Mouse (Mus musculus): ENCODE data around the gene Gm14406. TPM values are rescaled to one million over a fixed set of nuclear protein-coding genes. Genes with fewer than 3 reads are reported as not detected.
"Not testable (repeated sequence)": the region's sequence is repeated elsewhere in the genome, so short reads cannot be mapped to it uniquely, and the experiment has no call there.

Gene Gm14406
- polyA plus RNA-seq (2015; fragmentation: Nextera tagmentation; extraction: Ambion mirVana): not detected in 2 replicates

DNA sequence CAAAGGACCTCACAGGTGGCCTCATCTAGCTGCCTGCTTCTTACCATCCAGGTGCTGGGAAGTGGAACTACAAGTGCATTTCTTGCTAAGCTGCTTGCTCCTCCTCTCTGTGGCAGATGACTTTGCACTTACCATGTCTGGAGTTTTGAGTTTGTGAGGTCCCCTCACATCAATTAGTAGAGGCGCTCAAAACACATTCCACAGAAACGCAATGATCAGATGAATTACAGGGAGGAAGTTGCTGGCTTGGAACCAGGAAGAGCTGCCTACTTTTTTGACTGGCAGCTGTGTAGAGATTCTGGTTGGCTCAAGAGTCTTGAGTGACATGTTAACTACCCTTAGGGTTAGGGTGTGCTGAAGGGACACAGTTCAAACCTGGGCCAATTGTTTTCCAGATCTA is at the start of gene Gm14406:
Gene Gm14406 (minus strand): TSS at position 213 of the 400 bp plus-strand sequence.
- not testable (repeated sequence) for DNase-seq (ENCODE audit: low spot score)

DNA sequence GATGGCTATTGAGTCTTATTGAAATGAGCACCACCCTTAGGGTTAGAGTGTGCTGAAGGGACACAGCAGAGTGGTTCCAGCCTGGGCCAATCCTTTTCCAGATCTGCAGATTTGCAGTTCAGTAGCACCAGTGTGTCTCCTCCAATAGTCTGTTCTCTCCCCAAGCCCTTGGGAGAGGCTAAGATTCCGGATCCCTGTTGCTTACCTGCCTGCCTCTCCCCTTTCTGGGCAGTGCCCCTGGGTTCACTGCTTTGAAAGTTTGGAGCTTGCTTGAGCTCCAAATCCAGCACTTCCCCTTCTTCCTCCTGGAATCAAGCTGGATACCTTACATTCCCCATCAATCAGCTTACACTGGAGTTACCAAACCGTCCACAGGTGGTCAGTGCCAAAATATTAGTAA is 2.9 kb downstream of the Gm14406 start:
- DNase-seq (ENCODE audit: low spot score): not testable (repeated sequence)

DNA sequence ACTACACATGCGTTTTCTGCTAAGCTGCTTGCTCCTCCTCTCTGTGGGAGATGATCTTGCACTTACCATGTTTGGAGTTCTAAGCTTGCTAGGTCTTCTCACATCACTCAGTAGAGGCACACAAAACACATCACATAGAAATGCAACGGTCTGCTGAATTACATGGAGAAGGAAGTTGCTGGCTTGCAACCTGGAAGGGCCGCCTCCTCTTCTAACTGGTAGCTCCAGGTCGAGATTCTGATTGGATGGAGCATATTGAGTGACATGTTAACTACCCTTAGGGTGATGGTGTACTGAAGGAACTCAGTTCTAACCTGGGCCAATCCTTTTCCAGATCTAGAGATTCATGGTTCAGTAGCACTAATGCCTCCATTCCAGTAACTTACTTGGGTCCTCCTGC is 18.6 kb downstream of the Gm14406 start:
- DNase-seq (ENCODE audit: low spot score): not testable (repeated sequence)

DNA sequence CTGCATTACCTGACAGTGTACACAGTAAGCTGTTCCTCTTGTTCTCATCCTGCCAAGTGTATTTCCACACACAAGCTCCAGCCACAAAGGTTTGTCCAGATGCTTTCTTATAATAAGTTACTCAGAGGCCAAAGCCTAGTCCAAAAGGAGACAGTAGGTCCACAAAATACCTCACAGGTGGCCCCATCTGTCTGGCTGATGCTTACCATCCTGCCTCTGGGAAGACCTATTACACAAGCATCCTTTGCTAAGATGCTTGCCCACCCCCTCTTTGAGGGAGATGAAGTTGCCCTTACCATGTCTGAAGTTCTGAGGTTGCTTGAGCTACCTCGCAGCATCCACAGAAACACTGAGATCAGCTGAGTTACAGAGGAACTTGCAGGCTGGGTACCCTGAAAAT is 22.7 kb downstream of the Gm14406 start:
- DNase-seq (ENCODE audit: low spot score): not testable (repeated sequence)

DNA sequence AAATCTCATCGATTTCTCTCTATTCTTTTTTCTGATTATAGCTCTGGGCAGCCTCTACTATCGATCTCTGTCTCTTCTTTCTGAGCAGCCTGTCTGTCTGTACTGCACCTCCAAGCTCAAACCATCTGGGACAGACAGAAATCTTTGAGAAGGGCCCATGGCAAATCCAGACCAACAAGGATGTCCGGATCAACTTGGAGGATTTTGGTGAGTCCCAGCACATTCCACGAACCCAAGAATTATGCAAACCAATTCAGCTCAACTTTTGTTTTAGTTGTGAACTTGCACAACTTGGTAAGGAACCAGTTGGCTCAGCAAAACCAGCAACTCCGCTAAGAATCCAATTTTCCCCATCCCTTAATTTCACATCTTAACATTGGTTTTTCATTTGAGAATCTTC is 40.3 kb downstream of the Gm14406 start:
- DNase-seq (ENCODE audit: low spot score): not testable (repeated sequence)

DNA sequence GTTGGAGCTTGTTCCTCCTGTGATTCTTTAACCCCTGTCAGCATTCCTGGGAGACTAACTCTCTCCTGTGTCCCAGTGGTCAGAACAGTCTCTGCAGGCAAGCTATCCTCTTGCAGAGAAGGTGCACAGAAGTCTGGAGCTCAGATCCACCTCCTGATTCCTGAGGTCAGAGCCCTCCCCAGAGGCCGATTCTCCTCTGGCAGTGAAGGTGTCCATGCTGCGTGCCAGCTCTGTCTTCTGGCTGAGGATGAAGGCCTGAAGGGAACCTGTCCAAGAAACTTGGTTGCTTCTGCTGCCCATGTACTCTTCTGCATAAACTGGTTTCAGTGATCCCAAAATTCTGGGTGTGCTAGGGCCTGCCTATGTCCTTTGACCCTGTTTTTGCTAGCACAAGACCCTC is 40.9 kb downstream of the Gm14406 start:
- DNase-seq (ENCODE audit: low spot score): not testable (repeated sequence)

DNA sequence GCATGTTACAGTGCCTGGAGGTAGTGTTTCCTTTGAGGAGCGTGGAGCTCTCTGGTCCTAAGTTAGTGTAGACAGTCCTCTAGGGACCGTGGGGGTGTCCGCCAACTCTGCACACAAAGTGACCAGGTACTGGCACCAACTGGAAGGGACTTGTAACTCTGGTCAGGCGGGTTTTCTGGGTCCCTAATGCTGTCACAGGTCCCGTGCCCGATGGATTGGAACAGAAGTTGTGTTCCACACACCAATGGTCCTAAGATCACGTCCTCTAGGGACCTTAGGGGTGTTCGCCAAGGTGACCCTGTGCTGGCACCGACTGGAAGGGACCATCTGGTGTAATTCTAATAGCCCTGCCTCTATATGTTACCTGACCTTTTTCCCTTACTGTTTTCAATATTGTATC is 42.1 kb downstream of the Gm14406 start:
- no peak for DNase-seq (ENCODE audit: low spot score)

DNA sequence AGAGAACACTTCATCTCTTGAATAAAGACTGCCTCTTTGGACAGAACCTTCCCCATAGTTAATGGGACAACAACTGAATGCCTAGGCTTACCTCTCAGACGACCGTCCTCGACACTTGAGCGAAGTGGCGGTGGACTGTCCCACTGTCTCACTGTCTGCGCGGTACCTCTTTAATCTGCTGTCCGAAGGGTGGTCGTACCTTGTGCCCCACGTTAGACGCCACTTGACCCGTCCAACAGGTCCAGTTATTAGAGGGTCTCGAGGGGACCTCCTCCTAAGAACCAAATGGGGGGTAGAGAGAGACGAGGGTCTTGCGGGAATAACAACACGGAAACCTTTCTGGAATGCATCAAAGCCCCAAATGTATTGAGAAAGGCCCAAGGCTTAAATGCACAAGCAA is 53.8 kb downstream of the Gm14406 start:
- DNase-seq (ENCODE audit: low spot score): not testable (repeated sequence)

DNA sequence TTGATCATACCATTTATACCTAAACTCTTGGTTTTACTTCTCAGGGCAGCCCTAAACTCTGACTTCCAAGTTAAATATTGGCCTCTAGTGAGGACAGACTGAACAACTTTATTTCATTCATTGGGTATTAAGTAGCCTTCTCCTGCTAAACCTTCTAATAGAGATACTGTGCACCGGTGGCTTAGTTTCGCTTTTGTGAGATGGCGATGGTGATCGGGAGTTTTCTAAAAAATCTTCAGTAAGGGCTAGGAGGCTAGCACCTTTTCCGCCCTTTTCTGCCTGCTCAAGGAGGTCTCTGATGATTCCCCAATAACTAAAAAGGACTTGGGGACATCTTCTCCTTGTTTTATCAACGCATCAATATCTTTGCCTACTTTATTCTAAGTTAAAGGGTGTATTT is 54.3 kb downstream of the Gm14406 start:
- DNase-seq (ENCODE audit: low spot score): not testable (repeated sequence)

DNA sequence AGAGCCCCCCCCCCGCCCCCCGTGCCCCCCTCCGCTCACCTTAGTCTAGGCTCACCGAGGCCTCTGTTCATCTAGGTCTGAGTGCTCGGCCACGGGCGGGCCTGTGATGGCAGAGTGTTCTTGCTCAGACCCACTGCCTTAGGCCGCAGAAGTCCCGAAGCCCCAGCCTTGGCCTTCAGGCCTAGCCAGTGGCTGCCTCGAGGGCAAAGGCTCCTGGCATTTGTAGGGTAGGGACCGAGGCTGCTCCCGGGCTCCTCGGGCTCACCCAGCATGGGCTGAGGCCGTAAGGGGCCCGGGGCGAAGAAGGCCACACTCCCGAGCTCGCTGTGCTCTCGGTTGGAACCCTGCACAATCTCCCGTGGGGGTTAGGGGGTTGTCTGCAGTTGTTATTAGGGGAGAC is 54.9 kb downstream of the Gm14406 start:
- no peak for DNase-seq (ENCODE audit: low spot score)

DNA sequence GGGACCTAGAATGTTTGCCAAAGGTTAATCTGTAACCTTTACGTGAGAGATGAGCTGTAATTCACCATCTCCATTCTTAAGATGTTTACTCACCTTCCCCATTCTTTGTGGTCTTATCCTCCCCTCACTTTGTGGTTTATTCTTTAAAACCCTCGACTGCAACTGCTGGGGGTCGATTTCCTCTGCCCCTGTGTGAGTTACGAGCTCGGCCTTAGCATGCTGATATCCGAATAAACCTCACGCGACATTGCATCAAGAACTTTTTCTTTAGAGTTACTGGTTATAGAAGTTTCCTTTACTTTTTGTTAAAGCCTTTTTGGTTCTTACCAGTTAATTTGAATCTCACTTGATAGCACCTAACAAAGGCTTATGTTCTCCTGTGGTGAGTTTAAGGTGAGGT is 58.0 kb downstream of the Gm14406 start:
- no peak for DNase-seq (ENCODE audit: low spot score)

Other genes starting within 250 kb of the Gm14406 start
- 3.3 and 4.0 TPM in 2 replicates for gene Gm14418, start 179.9 kb downstream of the Gm14406 start, polyA plus RNA-seq (2015; fragmentation: Nextera tagmentation; extraction: Ambion mirVana)
- gene Zfp970, start 113.5 kb downstream of the Gm14406 start, polyA plus RNA-seq (2015; fragmentation: Nextera tagmentation; extraction: Ambion mirVana): 3.7 and 4.9 TPM in 2 replicates
- 1.4 and 1.5 TPM in 2 replicates for gene Gm14403, start 80.0 kb downstream of the Gm14406 start, polyA plus RNA-seq (2015; fragmentation: Nextera tagmentation; extraction: Ambion mirVana)
- gene Gm14322, start 181.1 kb upstream of the Gm14406 start, polyA plus RNA-seq (2015; fragmentation: Nextera tagmentation; extraction: Ambion mirVana): 2.0 and 2.7 TPM in 2 replicates